Mouse (Mus musculus) urinary bladder, postnatal 36 days (tissue): Measurements from ENCODE around the gene Ndufb6.
A peak's percentile ranks its signal among the peaks of the same experiment; 100 is the strongest.

Experiments used
- DNase-seq, 2 experiments: peaks; one replicate each; pipeline ENCODE4 v3.0.0; 2022; ENCODE audit warnings: low spot score in 2 of 2, mixed read lengths in 1 of 2

The Ndufb6 gene

GRCm38 (mm10) chr4:40254385-40255103, 24.7 kb downstream of the Ndufb6 start:
- DNase-seq = no peak

DNA sequence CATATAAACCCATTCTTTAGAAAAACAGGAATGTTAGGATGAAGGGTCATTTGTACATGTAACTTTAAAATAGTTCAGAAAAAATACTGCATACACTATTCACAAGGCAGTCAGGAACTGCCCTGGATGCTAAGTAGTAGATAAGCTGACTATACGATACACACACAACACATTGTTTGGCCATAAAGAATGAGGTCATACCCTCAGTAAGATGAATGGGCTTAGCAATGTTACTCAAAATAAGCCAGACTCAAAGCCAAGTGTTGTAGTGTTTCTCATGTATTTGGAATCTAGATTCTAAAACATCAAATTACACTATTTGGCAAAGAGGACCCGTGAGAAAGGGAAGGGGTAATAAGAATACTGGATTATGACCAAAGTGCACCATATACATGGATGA, 25.5 kb downstream of the Ndufb6 start:
- DNase-seq = no peak

DNA sequence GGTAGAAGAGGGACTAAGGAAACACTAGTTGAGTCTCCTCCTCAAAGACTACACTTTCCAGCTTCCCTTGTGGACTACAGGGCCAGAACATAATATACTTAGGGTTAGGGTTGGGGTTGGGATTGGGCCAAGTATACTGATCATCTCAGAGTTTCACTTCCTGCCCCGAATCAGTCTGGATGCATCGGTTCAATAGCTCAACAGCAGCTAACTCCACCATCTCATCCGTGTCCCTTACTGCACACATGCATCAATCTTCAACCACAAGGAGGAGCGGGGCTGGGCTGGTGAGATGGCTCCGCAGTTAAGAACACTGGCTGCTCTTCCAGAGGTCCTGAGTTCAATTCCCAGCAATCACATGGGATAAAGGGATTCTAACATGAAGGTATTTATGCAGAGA, 28.2 kb downstream of the Ndufb6 start:
- DNase-seq = no peak

DNA sequence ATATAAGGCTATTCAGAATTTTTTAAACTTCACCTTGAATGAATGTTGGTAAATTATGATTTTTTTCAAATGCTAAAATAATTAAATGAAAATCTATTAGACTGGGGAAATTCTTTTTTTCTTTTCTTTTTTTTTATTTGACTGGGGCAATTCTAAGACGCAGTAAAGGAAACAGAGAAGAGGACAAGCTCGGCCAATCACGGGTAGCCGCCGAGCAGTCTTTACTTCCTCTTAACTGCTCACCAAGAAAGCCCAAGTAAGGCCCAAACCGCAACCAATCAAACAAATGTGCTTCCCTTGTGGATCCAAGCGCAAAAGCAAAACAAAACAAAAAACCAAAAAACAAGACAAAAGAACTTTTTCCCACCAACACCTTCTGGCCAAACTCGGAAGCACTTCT, 35.2 kb downstream of the Ndufb6 start:
- DNase-seq = no peak

GRCm38 (mm10) chr4:40243006-40243405, 36.2 kb downstream of the Ndufb6 start:
- no peak for DNase-seq

DNA sequence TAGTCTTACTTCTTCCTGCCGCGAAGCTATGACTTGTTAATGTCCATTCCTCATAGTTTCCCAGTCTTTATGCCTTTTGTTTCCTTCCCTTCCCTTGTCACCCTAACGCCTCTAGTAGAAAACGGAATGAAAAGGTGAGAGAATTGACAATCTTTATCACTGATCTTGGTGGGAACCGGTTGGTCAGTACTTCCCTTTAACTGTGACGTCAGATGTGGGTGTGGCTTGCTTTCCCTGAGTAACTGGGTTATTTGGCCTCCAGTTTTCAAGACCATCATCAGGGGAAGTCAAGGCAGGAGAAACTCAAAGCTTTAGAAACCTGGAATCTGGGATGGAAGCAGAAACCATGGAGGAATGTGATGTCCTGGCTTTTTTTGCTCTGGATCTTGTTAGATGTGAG, 37.3 kb downstream of the Ndufb6 start:
- DNase-seq = no peak

- no peak for DNase-seq
These were observed 38.9 kb downstream of the Ndufb6 start for GRCm38 (mm10) chr4:40240272-40240744.

DNA sequence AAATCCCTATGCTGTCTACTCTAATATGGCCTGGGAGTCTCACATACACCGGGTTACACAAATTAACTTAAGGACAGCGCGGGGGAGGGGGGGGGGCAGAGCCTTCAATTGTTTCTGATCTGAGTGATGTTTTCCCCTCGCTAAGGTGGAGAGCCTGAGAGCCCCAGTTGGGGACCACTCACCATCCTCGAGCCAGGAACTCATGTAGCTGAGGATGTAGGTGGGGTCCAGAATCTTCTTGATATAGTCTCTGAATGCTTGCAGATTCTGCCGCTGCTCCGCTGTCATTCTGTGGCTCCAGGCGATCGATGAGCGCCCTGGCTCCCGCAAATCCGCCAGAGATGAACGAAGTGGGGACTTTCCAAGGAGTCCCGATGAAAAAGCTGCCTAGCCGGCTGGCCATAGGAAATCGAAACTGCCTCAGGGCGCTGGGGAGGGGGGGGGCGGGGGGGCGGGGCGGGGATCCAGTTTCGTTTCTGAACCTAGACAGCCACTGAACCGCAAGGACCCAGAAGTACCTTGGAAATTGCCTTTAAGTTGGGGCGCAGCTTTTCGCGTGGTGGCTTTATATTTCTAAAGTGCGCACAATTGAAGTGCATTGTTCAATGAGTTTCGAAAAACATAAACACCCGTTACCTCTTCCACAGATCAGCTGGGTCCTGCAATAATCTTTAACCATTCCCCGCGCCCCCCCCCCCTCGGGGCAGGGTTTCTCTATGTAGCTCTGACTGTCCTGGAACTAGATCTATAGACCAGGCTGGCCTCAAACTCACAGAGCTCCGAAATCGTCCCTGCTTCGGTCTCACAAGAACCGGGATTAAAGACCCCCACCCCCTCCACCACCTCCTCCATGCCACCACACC, 39.6 kb downstream of the Ndufb6 start, which contains the start of gene Ddx58:
Gene Ddx58 (minus strand): TSS at position 420 of the 863 bp plus-strand sequence.
- DNase-seq = peak; percentile 21 to 27

DNA sequence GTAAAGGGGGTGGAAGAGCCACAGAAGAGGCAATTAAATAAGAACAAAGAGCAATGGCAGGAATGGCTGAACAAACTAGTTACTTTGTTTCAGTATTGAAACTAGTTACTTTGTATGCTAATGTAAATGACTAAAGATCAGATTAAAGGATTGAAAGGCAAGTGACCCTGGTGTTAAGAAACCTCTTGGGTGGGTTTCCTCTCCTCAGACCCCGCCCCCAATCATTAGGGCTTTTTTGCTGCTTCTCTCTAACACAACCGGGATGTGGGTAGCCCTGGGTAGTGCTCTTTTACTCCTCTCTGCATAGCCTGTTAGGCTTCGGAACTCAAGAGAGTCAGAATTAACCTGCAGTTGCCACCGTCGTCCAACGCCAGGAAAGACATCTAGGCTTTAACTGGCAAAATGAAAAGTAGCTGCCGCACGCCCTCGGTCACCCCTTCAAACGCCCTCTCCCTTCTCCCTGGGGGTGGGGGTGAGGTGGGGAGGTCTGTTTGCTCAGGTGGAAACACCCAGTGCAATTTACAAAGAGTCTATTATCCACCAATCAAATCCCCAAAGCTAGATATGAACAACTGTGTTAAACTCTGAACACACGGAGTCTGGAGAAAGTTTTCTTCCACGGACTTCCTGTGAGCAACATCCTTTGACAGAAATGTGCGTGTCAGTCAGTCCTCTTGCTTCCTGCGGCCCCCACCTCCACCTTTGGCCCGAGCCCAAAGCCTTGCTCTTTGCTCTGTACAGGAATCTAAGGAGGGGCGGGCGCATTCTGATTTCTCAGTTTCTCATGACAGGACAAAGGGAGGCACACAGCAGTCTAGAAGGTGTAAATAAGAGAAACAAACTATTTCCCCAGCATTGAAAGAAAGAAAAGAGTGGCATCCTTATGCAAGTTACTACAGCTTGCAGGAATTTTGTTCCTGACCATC, 40.5 kb downstream of the Ndufb6 start:
- DNase-seq = peak; percentile 26 to 49

- no peak for DNase-seq
These were observed 42.4 kb downstream of the Ndufb6 start for GRCm38 (mm10) chr4:40236829-40237228.

DNA sequence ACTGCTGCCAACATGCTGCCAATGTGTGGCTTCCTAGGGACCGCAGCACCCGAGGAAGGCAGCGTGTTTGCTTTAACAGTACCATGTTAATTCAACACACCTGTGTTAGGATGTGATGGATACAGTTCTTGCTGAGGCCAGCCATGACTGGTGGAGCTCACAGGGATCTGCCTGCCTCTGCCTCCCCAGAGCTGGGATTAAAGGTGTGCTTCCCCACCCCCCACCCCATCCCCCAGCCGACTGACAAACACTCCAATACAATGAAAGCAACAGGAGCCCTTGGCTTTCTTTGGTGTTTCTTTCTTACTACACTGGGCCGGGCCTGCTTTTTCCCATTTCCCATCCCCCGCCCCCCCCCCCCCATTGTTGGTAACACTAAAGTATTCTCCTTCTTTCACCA, 45.0 kb downstream of the Ndufb6 start:
- no peak for DNase-seq

DNA sequence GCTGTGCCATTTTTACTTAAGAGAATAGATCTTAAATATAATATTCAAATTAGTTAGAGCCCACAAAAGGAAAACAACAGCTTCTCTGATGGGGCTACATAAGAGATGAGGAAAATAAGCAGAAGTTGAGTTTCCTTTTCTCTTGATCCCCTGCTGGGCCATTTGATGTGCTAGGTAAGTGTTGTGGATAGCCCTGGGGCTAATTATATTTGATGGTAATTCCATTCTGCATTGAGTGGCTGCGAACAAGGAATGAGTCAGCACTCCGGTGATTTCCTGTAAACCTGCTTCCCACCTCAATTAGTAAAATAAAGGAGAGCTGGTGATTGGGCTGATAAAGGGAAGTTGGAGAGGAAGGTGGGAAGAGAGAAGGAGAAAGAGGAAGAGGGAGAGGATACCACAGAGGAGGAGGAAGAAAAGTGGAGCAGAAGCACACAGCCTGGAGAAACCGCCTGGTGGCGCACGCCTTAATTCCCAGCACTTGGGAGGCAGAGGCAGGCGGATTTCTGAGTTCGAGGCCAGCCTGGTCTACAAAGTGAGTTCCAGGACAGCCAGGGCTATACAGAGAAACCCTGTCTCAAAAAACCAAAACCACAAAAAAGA, 46.1 kb downstream of the Ndufb6 start:
- DNase-seq = no peak

DNA sequence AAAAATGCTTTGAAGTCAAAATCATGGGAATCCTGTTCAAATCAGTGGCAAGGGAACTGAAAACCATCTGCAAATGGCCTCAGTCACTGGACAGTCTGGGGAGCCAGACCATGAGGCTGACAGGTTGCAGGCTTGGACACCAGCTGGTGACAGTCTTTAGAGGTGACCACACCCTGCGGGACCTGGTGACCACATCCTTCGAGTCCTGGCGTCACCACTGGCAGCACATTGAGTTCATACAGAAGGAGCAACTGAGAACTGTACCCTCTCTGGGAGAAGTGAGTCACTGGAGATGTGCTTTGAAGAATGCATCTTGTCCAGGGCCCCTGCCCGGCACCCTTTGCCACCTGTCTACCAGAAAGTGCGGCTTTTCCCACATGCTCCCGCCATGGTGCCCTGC, 49.5 kb downstream of the Ndufb6 start:
- no peak for DNase-seq

DNA sequence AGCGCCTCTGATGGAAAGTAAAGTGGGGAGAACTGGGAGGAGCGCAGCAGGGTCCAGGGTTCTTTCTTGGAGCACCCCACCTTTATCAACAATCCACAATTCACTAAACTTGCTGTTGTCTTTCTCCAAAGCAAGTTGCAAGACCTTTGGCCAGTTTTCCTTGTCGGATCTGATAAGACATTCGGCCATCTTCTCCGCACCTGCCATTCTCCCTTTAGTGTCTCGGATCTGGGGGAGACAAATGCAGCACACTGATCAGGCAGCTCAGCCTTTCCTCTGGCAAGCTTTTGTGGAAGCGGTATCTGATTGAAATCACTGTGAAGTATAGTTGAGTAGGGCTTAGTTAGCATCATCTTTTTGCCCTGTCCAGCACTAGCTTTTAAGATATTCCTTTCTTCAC, 51.3 kb downstream of the Ndufb6 start:
- no peak for DNase-seq

GRCm38 (mm10) chr4:40227131-40227530, 52.1 kb downstream of the Ndufb6 start:
- no peak for DNase-seq

DNA sequence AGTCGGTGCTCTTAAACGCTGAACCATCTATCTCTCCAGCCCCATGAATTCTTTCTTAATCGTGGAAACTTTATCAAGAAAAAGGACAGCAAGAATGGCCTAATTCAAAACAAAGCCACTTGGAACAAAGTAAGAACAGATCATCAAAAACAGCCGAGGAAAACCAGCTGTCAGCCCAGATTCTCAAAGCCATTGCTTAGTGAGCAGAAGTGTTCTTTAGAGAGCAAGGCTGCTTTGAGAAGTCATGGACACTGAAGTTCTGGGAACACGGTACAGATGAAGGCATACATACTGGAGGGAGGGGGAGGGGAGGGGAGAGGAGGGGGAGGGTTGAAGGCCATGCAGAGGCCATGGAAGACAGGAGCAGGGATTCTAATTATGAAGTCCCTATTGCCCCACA, 53.1 kb downstream of the Ndufb6 start:
- DNase-seq = no peak

DNA sequence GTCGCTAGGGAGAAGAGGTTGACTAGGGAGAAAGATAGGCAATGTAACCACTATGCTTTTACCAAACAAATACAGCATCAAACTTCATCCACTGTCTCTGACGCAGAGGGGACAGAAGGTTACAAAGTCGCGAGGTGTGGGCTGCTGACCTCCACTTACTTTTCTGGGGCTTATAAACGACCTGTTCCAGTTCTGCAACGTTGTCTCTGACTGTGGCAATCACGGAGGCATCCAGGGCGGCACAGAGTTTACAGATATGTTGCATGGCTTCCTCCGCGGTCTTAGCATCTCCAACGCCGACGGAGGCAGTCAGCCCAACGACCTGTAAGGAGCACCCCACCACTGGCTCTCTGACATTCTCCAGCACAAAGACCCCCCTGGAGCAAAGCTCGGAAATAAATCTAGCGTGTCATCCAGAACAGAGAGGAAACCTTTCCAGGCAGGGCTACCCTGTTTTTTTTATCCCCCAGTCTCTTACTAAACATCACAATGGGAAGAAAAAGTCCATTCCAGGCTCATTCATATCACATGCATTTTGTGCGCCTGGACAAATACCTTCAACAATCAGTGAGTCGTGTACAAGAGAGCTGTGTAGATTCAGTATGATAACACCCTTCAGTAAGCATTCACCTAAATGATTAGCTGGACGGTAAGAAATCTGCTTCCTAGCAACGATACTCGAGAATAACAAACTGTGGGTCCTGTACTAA, 57.2 kb downstream of the Ndufb6 start:
- DNase-seq = no peak

DNA sequence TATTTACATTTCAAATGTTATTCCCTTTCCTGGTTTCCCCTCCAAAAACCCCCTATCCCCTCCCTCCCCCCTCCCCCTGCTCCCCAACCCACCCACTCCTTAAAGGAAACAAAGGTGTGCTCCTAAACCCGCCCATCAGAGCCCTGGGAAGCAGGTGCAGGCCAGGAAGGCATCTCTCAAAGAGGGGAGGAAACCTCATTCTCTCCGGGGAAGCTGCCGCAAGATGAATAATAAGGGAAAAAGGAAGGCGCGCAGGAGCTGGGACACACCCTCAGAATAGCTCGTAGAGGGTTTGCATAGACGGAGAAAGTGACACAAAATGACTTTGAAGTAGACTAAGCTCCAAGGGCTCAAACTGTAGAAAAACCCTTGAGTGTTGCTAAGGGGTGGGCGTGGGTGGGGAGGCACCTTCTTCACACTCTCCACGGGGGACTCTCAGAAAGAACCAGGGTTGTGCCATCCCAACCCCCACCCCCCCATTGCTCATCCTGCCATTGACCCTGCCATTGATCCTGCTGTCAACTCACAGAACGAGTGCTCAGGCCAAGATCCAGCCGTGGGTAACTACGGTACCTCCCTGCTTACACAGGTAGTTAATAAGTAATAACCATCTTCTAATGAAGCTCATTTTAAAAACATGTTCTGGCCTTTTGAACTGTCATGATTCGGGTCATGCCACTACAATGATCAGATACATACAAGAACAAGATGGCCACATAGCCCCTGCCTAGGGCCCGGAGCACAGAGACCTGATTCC, 58.0 kb downstream of the Ndufb6 start:
- DNase-seq = no peak
